Mouse (Mus musculus) hindbrain, postnatal 0 days (tissue): ENCODE measurements around the gene Gm21970. TPM values are rescaled to one million over a fixed set of nuclear protein-coding genes. Genes with fewer than 3 reads are reported as not detected.

Experiments used
- ATAC-seq: fragments of 200-750 bp; cut with Nextera tagmentation; 2 replicates; pipeline ENCODE4 v1.8.0; 2017; ENCODE audit warnings: mild to moderate bottlenecking, moderate TSS enrichment, moderate library complexity
- DNase-seq: peaks from one replicate; pipeline ENCODE4 v3.0.0-alpha.2; 2015; ENCODE audit warnings: low spot score
- H3K27ac ChIP-seq: fragments of 300-500 bp; sonication (generic); 2 replicates; pipeline ENCODE4 v1.5.1; 2014; ENCODE audit warnings: mild to moderate bottlenecking
- H3K27me3 ChIP-seq: fragments of 300-500 bp; sonication (generic); 2 replicates; pipeline ENCODE4 v1.6.1; 2014; ENCODE audit warnings: low read length, mixed read lengths; ENCODE audit not compliant: insufficient read depth
- H3K36me3 ChIP-seq: fragments of 300-500 bp; sonication (generic); 2 replicates; pipeline ENCODE4 v1.6.1; 2014; ENCODE audit warnings: low read length, mixed read lengths; ENCODE audit not compliant: insufficient read depth
- H3K4me1 ChIP-seq: fragments of 300-500 bp; sonication (generic); 2 replicates; pipeline ENCODE4 v1.6.1; 2014; ENCODE audit warnings: antibody characterized with exemption, low read length, mixed read lengths; ENCODE audit not compliant: insufficient read depth
- H3K4me2 ChIP-seq: fragments of 300-500 bp; sonication (generic); 2 replicates; pipeline ENCODE4 v1.6.1; 2014; ENCODE audit warnings: low read depth, mild to moderate bottlenecking, low read length, moderate library complexity, mixed read lengths
- H3K4me3 ChIP-seq: fragments of 300-500 bp; sonication (generic); 2 replicates; pipeline ENCODE4 v1.5.1; 2014; ENCODE audit warnings: low read length
- H3K9ac ChIP-seq: fragments of 300-500 bp; sonication (generic); replicated peaks from 2 replicates; pipeline ENCODE4 v1.6.1; 2014; ENCODE audit warnings: mild to moderate bottlenecking, low read length, moderate library complexity, mixed read lengths
- H3K9me3 ChIP-seq: fragments of 300-500 bp; sonication (generic); 2 replicates; pipeline ENCODE4 v1.6.1; 2016; ENCODE audit warnings: low read length, mixed read lengths
- CTCF ChIP-seq: IDR thresholded peaks from 2 replicates; pipeline ENCODE4 v1.5.1; 2016; ENCODE audit warnings: antibody characterized with exemption, control low read depth, low read depth
- WGBS: fragments of 180-500 bp; shearing (Covaris S2); extraction: QIAGEN DNeasy Blood & Tissue Kit; methylation state at CpG from one replicate; pipeline ENCODE4 v1.1.7; 2014; 5-methylcytosine and 5-hydroxymethylcytosine counted together
- polyA plus RNA-seq: library from polyadenylated mRNA; unstranded; fragments of >200 nt; fragmentation: Nextera tagmentation; extraction: Ambion mirVana; gene quantifications from 2 replicates; pipeline ENCODE4 v1.2.1, GENCODE M21; 2015
- total RNA-seq: library from RNA; depleted of rRNA; stranded (reverse); fragments of >200 nt; gene quantifications from 2 replicates; pipeline ENCODE4 v1.2.3, GENCODE M21; 2014

The Gm21970 gene
- total and polyA plus RNA-seq, 2 experiments from 2014 or later = not detected

DNA sequence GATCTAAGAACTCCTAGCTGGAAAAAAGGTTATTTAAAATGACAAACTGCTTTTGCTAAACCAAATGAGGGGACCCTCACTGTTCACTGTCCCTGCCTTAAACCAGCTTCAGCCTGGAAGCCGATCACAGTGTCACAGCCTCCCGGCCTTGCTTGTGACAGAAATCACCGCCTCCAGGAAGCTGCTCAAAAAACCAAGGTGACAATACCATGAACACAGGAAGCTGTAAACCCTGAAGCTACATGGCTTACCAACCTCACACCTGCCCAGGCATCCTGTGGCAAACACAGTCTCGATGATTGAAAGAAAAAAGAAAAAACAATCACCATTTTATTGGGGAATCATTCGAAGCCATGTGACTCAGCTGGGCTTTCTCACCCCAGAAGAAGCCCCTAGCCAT lies 54.0 kb downstream of the Gm21970 start:
- Histone ChIP-seq H3K9me3 (no peaks in the 10 kb centered on the region), H3K4me1 (no peaks in the 10 kb centered on the region), H3K36me3 (no peaks in the 10 kb centered on the region), H3K4me2 (no peak overlapping the region), H3K4me3 (no peak overlapping the region), H3K9ac (no peak overlapping the region), H3K27ac (no peak overlapping the region), H3K27me3 (no peaks in the 10 kb centered on the region)
- ATAC-seq (no peak), DNase-seq (no peak)
- TF ChIP-seq CTCF = no peak
- 91% methylated on average over 5 of the region's 5 CpGs for WGBS

DNA sequence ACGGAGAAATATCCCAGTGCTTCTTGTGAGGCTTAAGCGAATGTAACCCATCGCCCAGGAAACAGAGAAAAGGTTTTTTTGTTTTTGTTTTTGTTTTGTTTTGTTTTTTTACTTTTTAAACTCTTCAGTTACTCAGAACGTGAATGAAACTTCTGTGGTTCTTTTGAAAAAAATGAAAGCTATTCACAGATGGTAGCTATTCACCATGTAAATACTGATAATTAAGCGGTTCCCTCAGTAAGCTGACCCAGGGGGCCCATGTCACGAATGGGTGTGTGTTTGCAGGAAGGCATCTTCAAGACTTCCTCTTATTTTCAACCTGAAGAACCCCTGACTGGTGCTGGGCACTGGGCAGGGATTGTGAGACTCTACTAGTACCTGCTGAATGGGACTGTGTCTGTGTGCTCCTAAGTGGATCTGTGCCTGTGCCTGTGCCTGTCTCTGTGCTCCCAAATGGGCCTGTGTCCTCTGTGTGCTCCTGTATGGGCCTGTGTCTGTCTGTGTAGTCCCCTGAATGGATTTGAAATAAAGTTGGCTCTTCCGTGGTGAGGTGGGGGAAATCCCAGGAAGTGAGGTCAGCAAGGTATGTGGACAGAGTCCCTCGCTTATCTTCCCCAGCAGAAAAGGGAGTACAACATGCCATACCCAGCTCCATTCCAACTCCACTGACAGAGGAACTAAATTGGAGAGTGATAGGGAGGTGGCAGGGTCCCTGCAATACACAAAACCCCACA lies 55.4 kb downstream of the Gm21970 start:
- Histone ChIP-seq H3K27me3 (no peaks in the 10 kb centered on the region), H3K9ac (no peak overlapping the region), H3K9me3 (no peaks in the 10 kb centered on the region), H3K4me3 (no peak overlapping the region), H3K27ac (no peak overlapping the region), H3K36me3 (no peaks in the 10 kb centered on the region), H3K4me2 (no peak overlapping the region), H3K4me1 (no peaks in the 10 kb centered on the region)
- TF ChIP-seq CTCF = no peak
- ATAC-seq (no peak), DNase-seq (no peak)
- WGBS = 69% methylated on average over 8 of the region's 8 CpGs

DNA sequence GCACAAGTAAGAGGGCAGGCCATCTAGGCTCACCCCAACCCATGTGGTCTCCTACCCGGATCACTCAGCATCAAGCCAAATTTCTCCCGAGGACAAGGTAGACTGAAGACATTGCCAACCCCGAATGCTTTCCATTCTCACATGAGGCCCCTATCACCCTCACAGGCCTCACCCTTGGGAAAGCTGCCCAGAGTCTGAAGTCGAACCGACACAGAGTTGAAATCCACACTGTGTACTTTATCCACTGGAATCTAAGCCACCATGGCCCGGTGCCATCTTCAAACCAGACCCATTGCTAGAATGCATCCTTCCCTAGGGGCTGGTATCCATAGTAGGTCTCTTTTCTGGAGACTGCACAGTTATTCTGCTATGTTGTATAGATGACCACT lies 56.0 kb downstream of the Gm21970 start:
- DNase-seq (no peak), ATAC-seq (no peak)
- H3K27ac ChIP-seq = no peak overlapping the region
- no peak for TF ChIP-seq CTCF
- no peak overlapping the region for H3K4me2 ChIP-seq
- no peaks in the 10 kb centered on the region for H3K36me3 ChIP-seq
- no peaks in the 10 kb centered on the region for H3K4me1 ChIP-seq
- no peak overlapping the region for H3K9ac ChIP-seq
- no peak overlapping the region for H3K4me3 ChIP-seq
- 71% methylated on average over 6 of the region's 6 CpGs for WGBS
- H3K9me3 ChIP-seq = no peaks in the 10 kb centered on the region
- no peaks in the 10 kb centered on the region for H3K27me3 ChIP-seq

DNA sequence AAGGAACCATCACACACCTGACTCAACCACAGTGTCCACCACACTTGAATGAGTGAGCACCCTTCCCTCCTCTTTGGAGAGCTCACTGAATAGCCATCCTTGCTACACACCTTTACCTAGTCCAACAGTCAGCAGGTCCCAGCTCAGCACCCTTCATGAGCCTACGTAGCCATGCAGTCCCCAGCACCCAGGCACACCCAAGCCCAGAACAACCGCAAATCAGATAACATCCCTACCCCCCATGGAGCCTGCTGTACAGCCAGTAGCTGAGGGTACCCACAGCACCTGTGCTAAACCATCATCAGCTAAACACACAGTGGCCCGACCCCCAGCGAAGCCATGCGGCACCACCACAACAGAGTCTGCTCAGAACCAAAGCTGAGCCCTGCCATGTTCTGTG lies 56.6 kb downstream of the Gm21970 start:
- Histone ChIP-seq H3K9me3 (no peaks in the 10 kb centered on the region), H3K9ac (no peak overlapping the region), H3K27me3 (no peaks in the 10 kb centered on the region), H3K4me1 (no peaks in the 10 kb centered on the region), H3K27ac (no peak overlapping the region), H3K4me2 (no peak overlapping the region), H3K4me3 (no peak overlapping the region), H3K36me3 (no peaks in the 10 kb centered on the region)
- ATAC-seq = no peak
- no peak for TF ChIP-seq CTCF
- 94% methylated on average over 5 of the region's 5 CpGs for WGBS
- no peak for DNase-seq

DNA sequence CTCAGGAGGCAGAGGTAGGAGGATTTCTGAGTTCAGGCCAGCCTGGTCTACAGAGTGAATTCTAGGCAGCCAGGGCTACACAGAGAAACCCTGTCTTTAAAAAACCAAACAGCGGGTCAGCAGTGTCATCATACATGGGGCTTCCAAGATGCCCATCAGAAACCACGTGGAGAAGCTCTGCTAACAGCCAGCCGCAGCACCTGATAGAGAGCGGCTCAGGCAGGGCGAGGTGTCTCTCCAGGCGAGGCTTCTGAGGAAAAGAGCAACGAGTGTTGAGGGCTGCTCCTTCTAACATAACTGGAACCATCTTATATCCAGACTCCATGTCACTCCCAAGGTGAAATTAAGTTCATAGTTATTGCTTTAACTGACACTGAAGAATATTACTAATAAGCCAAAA lies 57.4 kb downstream of the Gm21970 start:
- Histone ChIP-seq H3K4me1 (no peaks in the 10 kb centered on the region), H3K4me3 (no peak overlapping the region), H3K27ac (no peak overlapping the region), H3K9ac (no peak overlapping the region), H3K9me3 (no peaks in the 10 kb centered on the region), H3K27me3 (no peaks in the 10 kb centered on the region), H3K4me2 (no peak overlapping the region), H3K36me3 (no peaks in the 10 kb centered on the region)
- no peak for DNase-seq
- 81% methylated on average over 7 of the region's 7 CpGs for WGBS
- ATAC-seq = no peak
- TF ChIP-seq CTCF = no peak

DNA sequence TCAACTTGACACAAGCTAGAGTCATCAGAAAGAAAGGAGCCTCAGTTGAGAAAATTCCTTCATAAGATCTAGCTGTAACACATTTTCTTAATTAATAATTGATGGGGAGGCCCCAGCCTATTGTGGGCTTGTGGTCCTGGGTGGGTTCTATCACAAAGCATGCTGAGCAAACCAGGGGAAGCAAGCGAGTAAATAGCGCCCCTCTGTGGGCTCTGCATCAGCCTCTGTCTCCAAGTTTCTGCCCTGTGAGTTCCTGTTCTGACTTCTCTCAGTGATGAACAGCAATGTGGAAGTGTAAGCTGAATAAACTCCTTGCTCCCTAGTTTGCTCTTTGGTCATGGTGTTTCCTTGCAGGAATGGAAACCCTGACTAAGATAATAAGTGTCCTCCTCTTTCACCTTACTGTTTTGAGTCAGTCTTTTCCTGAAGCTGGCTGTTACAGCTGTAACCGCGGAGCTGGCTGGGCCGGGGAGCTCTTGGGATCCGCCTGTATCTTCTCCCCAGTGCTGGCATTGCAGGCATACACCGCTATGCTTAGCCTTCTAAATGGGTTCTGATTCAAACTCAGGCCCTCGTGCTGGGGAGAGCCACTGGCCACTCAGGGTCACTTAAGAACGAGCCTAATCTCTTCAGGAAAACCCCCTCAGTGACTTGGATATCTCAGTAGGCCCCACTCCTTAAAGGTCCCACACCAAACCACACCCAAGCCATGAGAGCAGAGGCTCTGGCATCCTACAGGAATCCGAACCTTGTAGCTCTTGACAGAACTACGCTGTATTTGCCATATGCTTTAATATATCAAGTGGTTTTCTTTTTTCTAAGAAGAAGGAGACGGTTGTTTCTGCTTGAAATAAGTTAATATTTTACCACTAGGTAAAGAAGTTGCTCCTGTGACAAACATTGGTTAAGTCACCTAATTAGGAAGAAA lies 58.9 kb downstream of the Gm21970 start:
- Histone ChIP-seq H3K9me3 (no peaks in the 10 kb centered on the region), H3K4me2 (no peak overlapping the region), H3K27ac (no peak overlapping the region), H3K36me3 (no peaks in the 10 kb centered on the region), H3K9ac (no peak overlapping the region), H3K27me3 (no peaks in the 10 kb centered on the region), H3K4me3 (no peak overlapping the region), H3K4me1 (no peaks in the 10 kb centered on the region)
- 85% methylated on average over 12 of the region's 12 CpGs for WGBS
- no peak for TF ChIP-seq CTCF
- DNase-seq (no peak), ATAC-seq (no peak)

DNA sequence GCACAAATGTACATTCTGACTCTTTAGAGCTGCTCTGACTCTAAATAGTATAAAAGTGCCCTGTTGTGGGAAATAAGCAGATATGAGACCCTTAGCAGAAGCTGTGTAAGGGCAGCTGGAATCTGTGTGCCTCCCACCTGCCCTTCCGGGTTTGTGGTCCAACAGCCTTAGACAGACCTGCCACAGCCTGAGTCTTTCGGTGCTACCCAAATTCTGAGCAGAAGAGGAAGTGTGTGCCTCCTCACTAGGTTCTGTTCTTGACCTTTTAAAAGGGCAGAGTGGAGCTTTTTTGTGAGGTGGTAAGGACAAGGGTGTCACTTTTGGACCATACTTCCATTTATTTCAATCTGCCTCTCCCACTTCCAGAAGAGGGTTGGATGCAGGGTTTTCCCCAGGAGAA lies 60.4 kb downstream of the Gm21970 start:
- Histone ChIP-seq H3K4me2 (no peak overlapping the region), H3K27ac (no peak overlapping the region), H3K4me1 (no peaks in the 10 kb centered on the region), H3K4me3 (no peak overlapping the region), H3K9me3 (no peaks in the 10 kb centered on the region), H3K27me3 (no peaks in the 10 kb centered on the region), H3K36me3 (no peaks in the 10 kb centered on the region), H3K9ac (no peak overlapping the region)
- 87% methylated on average over 2 of the region's 2 CpGs for WGBS
- DNase-seq (no peak), ATAC-seq (no peak)
- no peak for TF ChIP-seq CTCF
